Mouse (Mus musculus) kidney, adult 2 months (tissue): Measurements from ENCODE around the gene Fbxw5. TPM values are rescaled to one million over a fixed set of nuclear protein-coding genes. Genes with fewer than 3 reads are reported as not detected.
A peak's percentile ranks its signal among the peaks of the same experiment; 100 is the strongest.

Experiments used
- DNase-seq: peaks from one replicate; pipeline ENCODE4 v3.0.0; 2021
- H3K27ac ChIP-seq: fragments of 200-500 bp; 2 replicates; pipeline ENCODE4 v1.5.1; 2012; ENCODE audit warnings: low read depth, low read length, control low read depth, inconsistent platforms; ENCODE audit not compliant: insufficient read depth
- H3K27me3 ChIP-seq: fragments of 200-500 bp; replicated peaks from 2 replicates; pipeline ENCODE4 v1.6.1; 2012; ENCODE audit warnings: mild to moderate bottlenecking, moderate library complexity, low read length, inconsistent platforms; ENCODE audit not compliant: control insufficient read depth, insufficient read depth
- H3K36me3 ChIP-seq: fragments of 200-500 bp; 2 replicates; pipeline ENCODE4 v1.6.1; 2012; ENCODE audit warnings: mild to moderate bottlenecking, moderate library complexity, low read length, inconsistent platforms; ENCODE audit not compliant: control insufficient read depth, insufficient read depth
- H3K4me1 ChIP-seq: fragments of 200-500 bp; 2 replicates; pipeline ENCODE4 v1.6.1; 2011; ENCODE audit warnings: low read length; ENCODE audit not compliant: control insufficient read depth, insufficient read depth
- H3K4me3 ChIP-seq: fragments of 200-500 bp; 2 replicates; pipeline ENCODE4 v1.5.1; 2011; ENCODE audit warnings: mild to moderate bottlenecking, low read depth, low read length, control low read depth; ENCODE audit not compliant: insufficient read depth
- CTCF ChIP-seq: fragments of 200-500 bp; conservative IDR thresholded peaks from 2 replicates; pipeline ENCODE4 v1.5.1; 2011; ENCODE audit warnings: low read depth, mild to moderate bottlenecking, control low read depth, low read length, moderate library complexity, mixed read lengths; ENCODE audit not compliant: insufficient read depth, insufficient read length
- POLR2A ChIP-seq: fragments of 200-500 bp; IDR thresholded peaks from one replicate; pipeline ENCODE4 v1.6.1; 2011; ENCODE audit warnings: low read depth, low read length, control low read depth
- WGBS: fragments of 180-500 bp; shearing (Covaris S2); methylation state at CpG from one replicate; pipeline ENCODE4 v1.1.7; 2018; 5-methylcytosine and 5-hydroxymethylcytosine counted together
- polyA plus RNA-seq: library from polyadenylated mRNA; depleted of rRNA; stranded (reverse); fragments of >200 nt; gene quantifications from 2 replicates; pipeline ENCODE4 v1.2.3, GENCODE M21; 2012

Fbxw5 gene
- polyA plus RNA-seq, 1 experiment: 48.4 TPM

- Histone ChIP-seq H3K36me3 (no peaks in the 10 kb centered on the region), H3K27ac (no peak overlapping the region), H3K27me3 (no peaks in the 10 kb centered on the region), H3K4me1 (peaks cover 6% of the 10 kb centered on the region; the same call in 1 of the 2 replicates), H3K4me3 (no peak overlapping the region)
- DNase-seq: peak; percentile 50
- TF ChIP-seq CTCF (peak; percentile 73), POLR2A (no peak)
- 30% methylated on average over 7 of the region's 7 CpGs for WGBS
Measured at GRCm38 (mm10) chr2:25482969-25483368, 17.6 kb upstream of the Fbxw5 start.

GRCm38 (mm10) chr2:25484901-25485647, 15.5 kb upstream of the Fbxw5 start:
- Histone ChIP-seq H3K4me3 (no peak overlapping the region), H3K36me3 (no peaks in the 10 kb centered on the region), H3K27ac (no peak overlapping the region), H3K4me1 (no peaks in the 10 kb centered on the region), H3K27me3 (no peaks in the 10 kb centered on the region)
- peak; percentile 82 for DNase-seq
- TF ChIP-seq POLR2A: no peak
- TF ChIP-seq CTCF: no peak
- 49% methylated on average over 11 of the region's 11 CpGs for whole genome bisulfite sequencing

GRCm38 (mm10) chr2:25487965-25488670, 12.4 kb upstream of the Fbxw5 start:
- Histone ChIP-seq H3K36me3 (no peaks in the 10 kb centered on the region), H3K27me3 (no peaks in the 10 kb centered on the region), H3K4me3 (no peak overlapping the region), H3K27ac (no peak overlapping the region), H3K4me1 (no peaks in the 10 kb centered on the region)
- TF ChIP-seq POLR2A (no peak), CTCF (no peak)
- WGBS: 74% methylated on average over 6 of the region's 6 CpGs
- no peak for DNase-seq

GRCm38 (mm10) chr2:25488671-25489068, 11.9 kb upstream of the Fbxw5 start:
- TF ChIP-seq POLR2A (no peak), CTCF (no peak)
- Histone ChIP-seq H3K4me1 (no peaks in the 10 kb centered on the region), H3K27ac (no peak overlapping the region), H3K4me3 (no peak overlapping the region), H3K36me3 (no peaks in the 10 kb centered on the region), H3K27me3 (no peaks in the 10 kb centered on the region)
- 82% methylated on average over 7 of the region's 7 CpGs for WGBS
- DNase-seq: no peak

- 88% methylated on average over 5 of the region's 5 CpGs for WGBS
- Histone ChIP-seq H3K4me3 (no peak overlapping the region), H3K4me1 (no peaks in the 10 kb centered on the region), H3K27me3 (no peaks in the 10 kb centered on the region), H3K27ac (no peak overlapping the region), H3K36me3 (no peaks in the 10 kb centered on the region)
- DNase-seq: no peak
- TF ChIP-seq CTCF (no peak), POLR2A (no peak)
Measured at GRCm38 (mm10) chr2:25492988-25493387, 7.6 kb upstream of the Fbxw5 start.

GRCm38 (mm10) chr2:25493476-25493961, 7.0 kb upstream of the Fbxw5 start, which contains the start of gene Lcn12:
Lcn12 (minus strand) TSS chr2:25493911.
- Histone ChIP-seq H3K4me3 (no peak within 1 kb of the TSS), H3K27ac (no peak within 1 kb of the TSS), H3K36me3 (no peaks in the 10 kb centered on the region), H3K27me3 (no peaks in the 10 kb centered on the region), H3K4me1 (no peaks in the 10 kb centered on the region)
- DNase-seq: peak; percentile 26
- TF ChIP-seq CTCF (no peak), POLR2A (no peak)
- WGBS: 79% methylated on average over 5 of the region's 5 CpGs

- peak; percentile 62 for DNase-seq
- Histone ChIP-seq H3K27ac (no peak overlapping the region), H3K4me1 (peaks cover 5% of the 10 kb centered on the region; the same call in 1 of the 2 replicates), H3K4me3 (no peak overlapping the region), H3K36me3 (no peaks in the 10 kb centered on the region), H3K27me3 (no peaks in the 10 kb centered on the region)
- 46% methylated on average over 4 of the region's 4 CpGs for WGBS
- no peak for TF ChIP-seq POLR2A
- TF ChIP-seq CTCF: peak; percentile 67
Measured at GRCm38 (mm10) chr2:25496462-25496861, 4.1 kb upstream of the Fbxw5 start.
